ENCODE assay signal across 8 mouse cellular contexts in genomic region chr13:9276856-9277620, GRCm38 (mm10). TPM values are rescaled to one million over a fixed set of nuclear protein-coding genes. Genes with fewer than 3 reads are reported as not detected.
A peak's percentile ranks its signal among the peaks of the same experiment; 100 is the strongest.
DNase-seq lines count a peak whose midpoint lies in the region; ATAC-seq lines count a peak whose summit lies in the region.

No protein-coding gene starts in this region.

- no peaks in the 10 kb centered on the region for H3K36me3 ChIP-seq in erythroblast, embryonic 14.5 days (ENCODE audit: control insufficient read depth)
- no peaks in the 10 kb centered on the region for H3K36me3 ChIP-seq in limb, embryonic 12.5 days
- no peaks in the 10 kb centered on the region for H3K36me3 ChIP-seq in midbrain, embryonic 14.5 days (ENCODE audit: control insufficient read depth, insufficient read depth, low read length)
- H3K36me3 ChIP-seq in splenic B cell, adult 2 months (ENCODE audit: control insufficient read depth, insufficient read depth, low read length, poor library complexity, severe bottlenecking), result no peaks in the 10 kb centered on the region

- under 1% methylated on average over 47 of the region's 75 CpGs for WGBS in limb, embryonic 12.5 days
- under 1% methylated on average over 72 of the region's 75 CpGs for WGBS in midbrain, embryonic 14.5 days

- H3K9ac ChIP-seq in limb, embryonic 12.5 days (replicated peaks), result peak overlapping the region; percentile 94
- peak overlapping the region; percentile 99 for H3K9ac ChIP-seq in midbrain, embryonic 14.5 days (replicated peaks; ENCODE audit: low read length)

- peak; percentile 74 to 77 for DNase-seq in cerebellum, postnatal 14 days
- peak; percentile 61 for DNase-seq in gastrocnemius, postnatal 14 days
- DNase-seq in midbrain, embryonic 14.5 days, result peak; percentile 82
- peak; percentile 11 for DNase-seq in splenic B cell, adult 2 months (ENCODE audit: low read depth, low spot score)

- no peaks in the 10 kb centered on the region for H3K9me3 ChIP-seq in erythroblast, embryonic 14.5 days (ENCODE audit: control insufficient read depth, low read length)
- no peaks in the 10 kb centered on the region for H3K9me3 ChIP-seq in limb, embryonic 12.5 days
- no peaks in the 10 kb centered on the region for H3K9me3 ChIP-seq in midbrain, embryonic 14.5 days (ENCODE audit: control insufficient read depth, low read length)

- no peak for ATAC-seq in erythroblast, adult 5-6 weeks (replicated peaks; ENCODE audit: low FRiP score, poor library complexity, severe bottlenecking)
- ATAC-seq in inflammation-experienced regulatory T-cells, adult 6 months, result peak; percentile 11
- peak; percentile 70 for ATAC-seq in limb, embryonic 12.5 days (ENCODE audit: insufficient number of reproducible peaks, insufficient read depth, low FRiP score, low TSS enrichment, low read depth)
- peak; percentile 84 for ATAC-seq in midbrain, embryonic 14.5 days (ENCODE audit: low FRiP score, low TSS enrichment)

- peak overlapping the region; percentile 85 for H3K4me2 ChIP-seq in limb, embryonic 12.5 days
- H3K4me2 ChIP-seq in midbrain, embryonic 14.5 days (ENCODE audit: low read length), result peak overlapping the region; percentile 60

- intact Hi-C loops in gastrocnemius, postnatal 14 days (cut with DNase I; ENCODE audit: low total_unique reads), result loop anchor here (10.0 kb wide), 1 partner anchor 188 kb away; no protein-coding TSS in a partner anchor

- peak overlapping the region; percentile 62 for H3K4me3 ChIP-seq in erythroblast, embryonic 14.5 days (replicated peaks)
- H3K4me3 ChIP-seq in limb, embryonic 12.5 days (replicated peaks), result peak overlapping the region; percentile 91
- H3K4me3 ChIP-seq in midbrain, embryonic 14.5 days (replicated peaks; ENCODE audit: low read depth, low read length), result peak overlapping the region; percentile 92

- peak overlapping the region; percentile 97 for H3K27ac ChIP-seq in limb, embryonic 12.5 days
- peak overlapping the region; percentile 99 for H3K27ac ChIP-seq in midbrain, embryonic 14.5 days (replicated peaks; ENCODE audit: low read depth, low read length)

- H3K4me1 ChIP-seq in erythroblast, embryonic 14.5 days (ENCODE audit: control insufficient read depth), result peaks cover 6% of the 10 kb centered on the region
- H3K4me1 ChIP-seq in limb, embryonic 12.5 days (replicated peaks), result peaks cover 12% of the 10 kb centered on the region
- peaks cover 29% of the 10 kb centered on the region for H3K4me1 ChIP-seq in midbrain, embryonic 14.5 days (ENCODE audit: control insufficient read depth, insufficient read depth, low read length)

- H3K27me3 ChIP-seq in erythroblast, embryonic 14.5 days (ENCODE audit: control insufficient read depth), result peaks cover 32% of the 10 kb centered on the region
- H3K27me3 ChIP-seq in limb, embryonic 12.5 days, result no peaks in the 10 kb centered on the region
- H3K27me3 ChIP-seq in midbrain, embryonic 14.5 days (ENCODE audit: control insufficient read depth, insufficient read depth, low read length), result no peaks in the 10 kb centered on the region
- no peaks in the 10 kb centered on the region for H3K27me3 ChIP-seq in splenic B cell, adult 2 months (ENCODE audit: control insufficient read depth, insufficient read depth, low read length, poor library complexity, severe bottlenecking)

RNA-seq across cellular contexts. Expression of gene Dip2c, which starts 0.7 kb away (rescaled TPM):
- polyA plus RNA-seq in erythroblast, embryonic 14.5 days (2012), result 0.02 TPM in 1 of 2 replicates, not detected in the other
- total RNA-seq in erythroblast, adult 5-6 weeks (2015; ENCODE audit: low replicate concordance), result under 0.01 and 0.21 TPM in 2 replicates
- total RNA-seq in erythroblast, adult 5-6 weeks (2017; ENCODE audit: low replicate concordance), result 0.42 and 0.60 TPM in 2 replicates
- total RNA-seq in gastrocnemius, postnatal 14 days (2021), result 10 to 100 TPM; 12.4 to 13.5 TPM
- under 1 TPM in 2 of 3 experiments, not detected in 1; 0.64 to 0.79 TPM for polyA plus RNA-seq in inflammation-experienced regulatory T-cells, adult 6 months (2017; shearing (Covaris generic))
- 6.5 and 7.2 TPM in 2 replicates for polyA plus RNA-seq in limb, embryonic 12.5 days (2016; fragmentation: Nextera tagmentation; extraction: Ambion mirVana)
- 21.3 and 22.1 TPM in 2 replicates for polyA plus RNA-seq in midbrain, embryonic 14.5 days (2014; fragmentation: Nextera tagmentation; extraction: Ambion mirVana)

Comparison
In these comparisons a context has a peak if more than half of its experiments do, and no peak if none do; other contexts are left out.
1. DNase-seq: peak in every context shown above with its lines; median percentile 82 in midbrain, embryonic 14.5 days; 76 in cerebellum, postnatal 14 days; 61 in gastrocnemius, postnatal 14 days; 11 in splenic B cell, adult 2 months.